Mouse (Mus musculus) liver, embryonic 16.5 days (tissue): Measurements from ENCODE around the gene Cd180. TPM values are rescaled to one million over a fixed set of nuclear protein-coding genes. Genes with fewer than 3 reads are reported as not detected.
"Not testable (repeated sequence)": the region's sequence is repeated elsewhere in the genome, so short reads cannot be mapped to it uniquely, and the experiment has no call there.

Source experiments
- ATAC-seq: fragments of 200-750 bp; cut with Nextera tagmentation; 2 replicates; pipeline ENCODE4 v1.8.0; 2017; ENCODE audit warnings: low read depth, mild to moderate bottlenecking, moderate number of reproducible peaks, moderate library complexity
- H3K27ac ChIP-seq: fragments of 300-500 bp; sonication (generic); 2 replicates; pipeline ENCODE4 v1.5.1; 2014; ENCODE audit warnings: mild to moderate bottlenecking, low read length
- H3K27me3 ChIP-seq: fragments of 300-500 bp; sonication (generic); 2 replicates; pipeline ENCODE4 v1.6.1; 2014; ENCODE audit warnings: low read depth, low read length, mixed read lengths; ENCODE audit not compliant: control insufficient read depth, insufficient read depth
- H3K36me3 ChIP-seq: fragments of 300-500 bp; sonication (generic); 2 replicates; pipeline ENCODE4 v1.6.1; 2014; ENCODE audit warnings: mild to moderate bottlenecking; ENCODE audit not compliant: control insufficient read depth, insufficient read depth
- H3K4me1 ChIP-seq: fragments of 300-500 bp; sonication (generic); 2 replicates; pipeline ENCODE4 v1.6.1; 2014; ENCODE audit warnings: low read depth, low read length, mixed read lengths; ENCODE audit not compliant: control insufficient read depth
- H3K4me2 ChIP-seq: fragments of 300-500 bp; sonication (generic); 2 replicates; pipeline ENCODE4 v1.6.1; 2014; ENCODE audit warnings: low read depth, low read length, mixed read lengths
- H3K4me3 ChIP-seq: fragments of 300-500 bp; sonication (generic); 2 replicates; pipeline ENCODE4 v1.5.1; 2014; ENCODE audit warnings: low read depth, mild to moderate bottlenecking, low read length
- H3K9ac ChIP-seq: fragments of 300-500 bp; sonication (generic); 2 replicates; pipeline ENCODE4 v1.6.1; 2014; ENCODE audit warnings: low read depth, low read length
- H3K9me3 ChIP-seq: fragments of 300-500 bp; sonication (generic); replicated peaks from 2 replicates; pipeline ENCODE4 v1.6.1; 2016; ENCODE audit warnings: low read length; ENCODE audit not compliant: control insufficient read depth
- WGBS: fragments of 180-500 bp; shearing (Covaris S2); extraction: QIAGEN DNeasy Blood & Tissue Kit; methylation state at CpG from one replicate; pipeline ENCODE4 v1.1.7; 2014; ENCODE audit not compliant: insufficient replicate concordance; 5-methylcytosine and 5-hydroxymethylcytosine counted together
- polyA plus RNA-seq: library from polyadenylated mRNA; unstranded; fragments of >200 nt; fragmentation: Nextera tagmentation; extraction: Ambion mirVana; gene quantifications from 2 replicates; pipeline ENCODE4 v1.2.1, GENCODE M21; 2015

The Cd180 gene
- polyA plus RNA-seq, 1 experiment from 2014 or later, result 0.74 TPM

GRCm38 (mm10) chr13:102725906-102726305 lies 32.5 kb downstream of the Cd180 start:
- Histone ChIP-seq H3K27me3 (no peaks in the 10 kb centered on the region), H3K4me3 (no peak overlapping the region), H3K27ac (no peak overlapping the region), H3K4me2 (no peak overlapping the region), H3K4me1 (no peaks in the 10 kb centered on the region; the same call in 1 of the 2 replicates), H3K9ac (no peak overlapping the region), H3K9me3 (no peaks in the 10 kb centered on the region), H3K36me3 (no peaks in the 10 kb centered on the region)
- 49% methylated on average over 2 of the region's 2 CpGs for WGBS
- no peak for ATAC-seq

- Histone ChIP-seq H3K4me3 (no peak overlapping the region), H3K36me3 (no peaks in the 10 kb centered on the region), H3K9me3 (no peaks in the 10 kb centered on the region), H3K27me3 (no peaks in the 10 kb centered on the region), H3K4me1 (no peaks in the 10 kb centered on the region; the same call in 1 of the 2 replicates), H3K9ac (no peak overlapping the region), H3K27ac (no peak overlapping the region), H3K4me2 (no peak overlapping the region)
- WGBS, result 67% methylated on average over 1 of the region's 1 CpGs
- no peak for ATAC-seq
Observed at GRCm38 (mm10) chr13:102726876-102727275, 33.5 kb downstream of the Cd180 start.

DNA sequence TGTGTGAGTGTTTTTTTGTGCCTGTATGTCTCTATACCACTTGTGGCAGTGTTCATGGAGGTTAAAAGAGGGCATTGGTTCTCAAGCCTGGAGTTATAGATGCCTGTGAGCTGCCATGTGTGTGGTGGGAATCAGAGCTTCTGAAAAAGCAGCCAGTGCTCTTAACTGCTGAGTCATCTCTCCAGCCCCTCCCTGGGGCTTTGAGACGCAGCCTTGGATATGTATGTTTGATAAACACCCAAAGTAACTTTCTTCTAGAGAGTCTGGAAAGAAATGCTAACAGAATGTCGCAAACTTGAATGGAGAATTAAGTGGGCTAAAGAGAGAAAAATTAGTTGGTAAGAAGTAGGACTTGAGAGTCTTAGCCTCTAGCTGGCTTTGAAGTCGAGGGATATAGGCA lies 34.7 kb downstream of the Cd180 start:
- 35% methylated on average over 3 of the region's 3 CpGs for WGBS
- no peak overlapping the region for H3K27ac ChIP-seq
- no peak overlapping the region for H3K4me2 ChIP-seq
- H3K36me3 ChIP-seq, result no peaks in the 10 kb centered on the region
- H3K27me3 ChIP-seq, result no peaks in the 10 kb centered on the region
- H3K4me1 ChIP-seq, result no peaks in the 10 kb centered on the region; the same call in 1 of the 2 replicates
- H3K9me3 ChIP-seq, result no peaks in the 10 kb centered on the region
- no peak for ATAC-seq
- H3K9ac ChIP-seq, result no peak overlapping the region
- H3K4me3 ChIP-seq, result no peak overlapping the region

GRCm38 (mm10) chr13:102728951-102729350 lies 35.6 kb downstream of the Cd180 start:
- H3K27ac ChIP-seq, H3K27me3 ChIP-seq, H3K9ac ChIP-seq, H3K4me3 ChIP-seq, ATAC-seq, H3K36me3 ChIP-seq, H3K4me2 ChIP-seq, H3K9me3 ChIP-seq, H3K4me1 ChIP-seq: not testable (repeated sequence)
- WGBS, result 72% methylated on average over 7 of the region's 7 CpGs

DNA sequence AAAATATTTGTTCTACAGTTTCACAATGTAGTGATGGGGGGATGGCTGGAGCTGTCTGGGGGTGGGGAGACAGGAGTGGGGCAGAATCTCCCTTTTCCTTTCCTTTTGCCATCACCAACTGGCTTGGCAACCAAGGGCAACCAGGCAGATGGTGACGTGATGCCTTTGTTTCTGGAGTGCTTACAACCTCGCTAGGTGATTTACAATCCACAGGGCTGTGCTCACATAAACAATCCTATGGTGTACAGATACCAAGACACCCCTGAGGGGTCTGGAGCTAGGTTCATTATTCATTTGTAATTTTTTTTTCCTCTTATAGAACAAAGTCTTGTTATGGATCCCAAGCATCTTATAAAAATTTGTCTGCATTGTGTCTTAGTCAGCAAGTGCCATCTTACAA lies 39.7 kb downstream of the Cd180 start:
- no peak overlapping the region for H3K4me2 ChIP-seq
- H3K4me1 ChIP-seq, result no peaks in the 10 kb centered on the region
- H3K27ac ChIP-seq, result no peak overlapping the region
- H3K36me3 ChIP-seq, result no peaks in the 10 kb centered on the region; the same call in 1 of the 2 replicates
- WGBS, result 55% methylated on average over 2 of the region's 2 CpGs
- ATAC-seq, result no peak
- no peaks in the 10 kb centered on the region for H3K9me3 ChIP-seq
- no peak overlapping the region for H3K9ac ChIP-seq
- H3K4me3 ChIP-seq, result no peak overlapping the region
- no peaks in the 10 kb centered on the region for H3K27me3 ChIP-seq

GRCm38 (mm10) chr13:102737811-102738210 lies 44.5 kb downstream of the Cd180 start:
- ATAC-seq, result no peak
- no peaks in the 10 kb centered on the region for H3K27me3 ChIP-seq

DNA sequence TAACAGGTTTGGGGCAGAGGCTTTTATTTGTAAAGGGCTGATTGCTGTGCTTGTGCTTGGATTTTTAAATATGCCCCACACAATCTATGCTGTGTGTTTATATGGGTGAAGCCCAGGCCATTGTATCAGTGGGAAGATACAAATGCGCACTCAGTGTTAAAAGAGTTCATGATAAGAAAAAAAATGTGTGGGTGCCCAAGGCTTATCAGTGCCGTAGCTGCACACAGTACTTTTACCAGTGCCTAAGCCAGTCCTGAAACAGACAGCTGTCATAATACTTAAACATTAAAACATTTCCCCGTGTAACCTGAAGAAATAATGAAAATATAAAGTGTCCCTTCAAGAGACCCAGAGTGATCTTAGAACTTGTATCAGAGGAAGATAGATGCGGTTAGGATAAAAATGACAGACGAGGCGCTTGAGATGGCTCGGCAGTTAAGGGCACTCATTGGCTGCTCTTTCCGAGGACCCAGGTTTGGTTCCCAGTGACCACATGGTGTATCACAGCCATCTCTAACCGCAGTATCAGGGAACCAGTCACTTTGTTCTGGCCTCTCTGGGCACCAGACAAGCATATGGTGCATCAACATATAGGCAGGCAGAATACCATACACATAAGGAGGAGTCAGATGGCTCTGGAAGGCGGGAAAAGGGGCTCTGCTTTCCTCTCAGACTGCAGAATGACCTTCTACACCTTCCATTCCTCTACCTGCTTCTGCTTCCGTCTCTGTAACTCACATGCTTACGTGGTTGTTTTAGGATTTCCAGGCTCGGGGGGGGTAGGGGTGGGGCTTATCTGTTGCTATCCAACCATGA lies 46.6 kb downstream of the Cd180 start:
- H3K36me3 ChIP-seq, result no peaks in the 10 kb centered on the region; the same call in 1 of the 2 replicates
- H3K4me3 ChIP-seq, result no peak overlapping the region
- H3K9me3 ChIP-seq, result no peaks in the 10 kb centered on the region
- H3K4me1 ChIP-seq, result peaks cover 2% of the 10 kb centered on the region; the same call in 1 of the 2 replicates
- no peaks in the 10 kb centered on the region for H3K27me3 ChIP-seq
- 52% methylated on average over 13 of the region's 13 CpGs for WGBS
- peak; percentile 48 for ATAC-seq
- no peak overlapping the region for H3K4me2 ChIP-seq
- no peak overlapping the region for H3K9ac ChIP-seq
- no peak overlapping the region for H3K27ac ChIP-seq

More at GRCm38 (mm10) chr13:102737811-102738210, 44.5 kb downstream of the Cd180 start:
- 80% methylated on average over 7 of the region's 7 CpGs for WGBS
- Histone ChIP-seq H3K4me3 (no peak overlapping the region), H3K36me3 (no peaks in the 10 kb centered on the region; the same call in 1 of the 2 replicates), H3K9me3 (no peaks in the 10 kb centered on the region), H3K27ac (no peak overlapping the region), H3K4me1 (peaks cover 2% of the 10 kb centered on the region; the same call in 1 of the 2 replicates), H3K4me2 (no peak overlapping the region), H3K9ac (no peak overlapping the region)

DNA sequence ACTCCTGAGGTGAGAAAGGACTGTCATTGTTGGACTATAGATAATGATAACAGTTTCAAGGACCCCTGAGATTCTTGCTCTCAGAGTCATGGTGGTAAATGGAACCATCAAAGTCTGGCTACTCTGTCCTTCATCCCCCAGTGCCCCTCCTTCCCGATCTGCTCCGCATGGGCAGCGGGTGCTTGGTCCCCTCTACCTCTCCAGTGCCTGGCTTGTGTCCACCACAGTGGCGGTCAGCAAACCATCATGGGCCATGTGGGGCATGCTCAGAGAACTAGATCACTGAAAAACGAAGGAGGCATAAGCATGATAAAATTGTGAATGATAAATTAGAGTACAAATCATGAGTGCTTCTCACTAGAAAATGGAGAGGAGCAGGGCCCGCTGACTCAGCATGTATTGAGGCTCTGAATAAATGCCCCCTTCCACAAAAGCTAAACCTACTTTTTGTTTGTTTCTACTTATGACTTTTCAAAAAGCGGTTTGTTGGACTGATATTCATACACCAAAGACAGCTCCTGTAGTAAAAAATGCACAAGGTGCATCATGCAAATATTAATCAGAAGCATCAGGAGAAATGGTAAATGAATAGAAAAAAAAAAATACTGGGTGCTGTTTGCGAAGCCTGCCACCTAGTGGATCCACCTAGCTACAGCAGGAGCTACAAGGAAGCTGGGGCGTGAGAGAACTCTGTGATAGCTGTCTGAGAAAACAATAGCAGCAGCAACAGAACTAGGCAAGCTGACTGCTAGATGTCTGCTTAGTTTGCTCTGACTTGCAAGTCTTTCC lies 51.3 kb downstream of the Cd180 start:
- H3K4me2 ChIP-seq, result no peak overlapping the region
- no peaks in the 10 kb centered on the region for H3K36me3 ChIP-seq
- no peak overlapping the region for H3K4me3 ChIP-seq
- peaks cover 2% of the 10 kb centered on the region; the same call in 1 of the 2 replicates for H3K4me1 ChIP-seq
- no peaks in the 10 kb centered on the region for H3K27me3 ChIP-seq
- ATAC-seq, result no peak
- H3K27ac ChIP-seq, result no peak overlapping the region
- H3K9me3 ChIP-seq, result no peaks in the 10 kb centered on the region
- WGBS, result 52% methylated on average over 9 of the region's 9 CpGs
- no peak overlapping the region for H3K9ac ChIP-seq

- H3K4me1 ChIP-seq, result no peaks in the 10 kb centered on the region; the same call in 1 of the 2 replicates
- H3K27me3 ChIP-seq, result no peaks in the 10 kb centered on the region
- H3K27ac ChIP-seq, result no peak overlapping the region
- H3K9ac ChIP-seq, result no peak overlapping the region
- H3K4me2 ChIP-seq, result no peak overlapping the region
- no peak overlapping the region for H3K4me3 ChIP-seq
- no peak for ATAC-seq
- H3K9me3 ChIP-seq, result no peaks in the 10 kb centered on the region
- WGBS, result 71% methylated on average over 3 of the region's 3 CpGs
- H3K36me3 ChIP-seq, result no peaks in the 10 kb centered on the region
Observed at GRCm38 (mm10) chr13:102745270-102745600, 51.9 kb downstream of the Cd180 start.
